1 mouse cellular context compared by ENCODE assay signal in genomic region chr5:150115271-150116092, GRCm38 (mm10).
TF ChIP-seq lines count a peak whose summit lies in the region.

No protein-coding gene starts in this region.

TF ChIP-seq in MEL, 35 proteins besides CTCF, POLR2A, EP300 and RAD21 (continued from another document):
- TF ChIP-seq GABPA (IDR thresholded peaks at IDR 0.05; ENCODE audit: low read depth, low read length) (no peak), TCF12 (IDR thresholded peaks at IDR 0.05; ENCODE audit: low read depth, low read length) (peak; percentile 60), USF2 (IDR thresholded peaks at IDR 0.05; ENCODE audit: borderline replicate concordance in 1 of 2, insufficient read depth in 1 of 2, low read depth in 1 of 2, low read length in 2 of 2) (no peak), MYC (IDR thresholded peaks at IDR 0.05; ENCODE audit: low read depth, low read length) (peak; percentile 88), ELF1 (IDR thresholded peaks at IDR 0.05; ENCODE audit: low read depth, low read length) (no peak; the same call in 1 of the 2 replicates), ETS1 (IDR thresholded peaks at IDR 0.05; ENCODE audit: low read depth, low read length) (peak; percentile 90), GATA1 (IDR thresholded peaks at IDR 0.05; ENCODE audit: low read depth, low read length) (peak; percentile 76), MAFK (IDR thresholded peaks at IDR 0.05; ENCODE audit: borderline replicate concordance, low read depth, low read length) (no peak), ZC3H11A (IDR thresholded peaks at IDR 0.05; ENCODE audit: low read depth, low read length) (no peak), CHD1 (IDR thresholded peaks at IDR 0.05; ENCODE audit: low read depth, low read length) (no peak), TAL1 (IDR thresholded peaks at IDR 0.05; ENCODE audit: low read length) (peak; percentile 49), USF1 (IDR thresholded peaks at IDR 0.05; ENCODE audit: low read depth, low read length) (peak; percentile 72), HCFC1 (IDR thresholded peaks at IDR 0.05; ENCODE audit: low read depth, low read length) (peak; percentile 47; the same call in 1 of the 2 replicates), ZMIZ1 (IDR thresholded peaks at IDR 0.05; ENCODE audit: low read depth, low read length) (0 out of 2 replicates have a peak, but pooled peaks have one; percentile 29), MAX (IDR thresholded peaks at IDR 0.05; ENCODE audit: low read length) (peak; percentile 95), SMC3 (IDR thresholded peaks at IDR 0.05; ENCODE audit: low read depth, low read length) (no peak)
